Mouse (Mus musculus) ES-Bruce4 (cell line): ENCODE measurements around the gene Med28. TPM values are rescaled to one million over a fixed set of nuclear protein-coding genes. Genes with fewer than 3 reads are reported as not detected.

ENCODE experiments used
- H3K27ac ChIP-seq: 2 replicates; pipeline ENCODE4 v1.5.1; 2012; ENCODE audit warnings: low read length, inconsistent platforms; ENCODE audit not compliant: insufficient read depth
- H3K27me3 ChIP-seq: 2 replicates; pipeline ENCODE4 v1.6.1; 2012; ENCODE audit warnings: mild to moderate bottlenecking, low read length, inconsistent platforms; ENCODE audit not compliant: control insufficient read depth, poor library complexity, insufficient read depth, severe bottlenecking
- H3K36me3 ChIP-seq: 2 replicates; pipeline ENCODE4 v1.6.1; 2012; ENCODE audit warnings: inconsistent platforms, mild to moderate bottlenecking, low read length, moderate library complexity; ENCODE audit not compliant: control insufficient read depth, poor library complexity, insufficient read depth, severe bottlenecking
- H3K4me1 ChIP-seq: one replicate; pipeline ENCODE4 v1.8.1; 2011; ENCODE audit warnings: low read length; ENCODE audit not compliant: control insufficient read depth, insufficient read depth
- H3K4me3 ChIP-seq: 2 replicates; pipeline ENCODE4 v1.5.1; 2011; ENCODE audit warnings: low read depth, mild to moderate bottlenecking, low read length
- H3K9ac ChIP-seq: 2 replicates; pipeline ENCODE4 v1.6.1; 2012; ENCODE audit warnings: low read depth, mild to moderate bottlenecking, inconsistent platforms; ENCODE audit not compliant: poor library complexity, severe bottlenecking
- H3K9me3 ChIP-seq: replicated peaks from 2 replicates; pipeline ENCODE4 v1.6.1; 2012; ENCODE audit warnings: mild to moderate bottlenecking, low read length, inconsistent platforms; ENCODE audit not compliant: control insufficient read depth, poor library complexity, insufficient read depth, severe bottlenecking
- CTCF ChIP-seq: IDR thresholded peaks from one replicate; pipeline ENCODE4 v1.8.1; 2011; ENCODE audit warnings: low read depth, low read length
- EP300 ChIP-seq: IDR thresholded peaks from 2 replicates; pipeline ENCODE4 v1.6.1; 2011; ENCODE audit warnings: low read depth, low read length; ENCODE audit not compliant: insufficient read depth
- POLR2A ChIP-seq: IDR thresholded peaks from one replicate; pipeline ENCODE4 v1.8.1; 2011; ENCODE audit warnings: low read length; ENCODE audit not compliant: insufficient read depth
- polyA plus RNA-seq: library from polyadenylated mRNA; stranded (reverse); fragments of >200 nt; gene quantifications from 2 replicates; pipeline ENCODE4 v1.2.4, GENCODE M21; 2011; ENCODE audit warnings: low read depth; ENCODE audit not compliant: missing spikeins, insufficient read depth, insufficient read length

The Med28 gene
- polyA plus RNA-seq, 1 experiment: 67.8 TPM

GRCm38 (mm10) chr5:45496930-45497550 is 23.0 kb upstream of the Med28 start:
- H3K27ac ChIP-seq: peak overlapping the region; percentile 89
- H3K9me3 ChIP-seq: no peaks in the 10 kb centered on the region
- TF ChIP-seq CTCF: no peak
- TF ChIP-seq EP300: no peak
- no peak for TF ChIP-seq POLR2A
- peaks cover 7% of the 10 kb centered on the region for H3K4me1 ChIP-seq
- H3K27me3 ChIP-seq: no peaks in the 10 kb centered on the region
- no peak overlapping the region for H3K9ac ChIP-seq
- peaks cover 52% of the 10 kb centered on the region for H3K36me3 ChIP-seq
- H3K4me3 ChIP-seq: no peak overlapping the region

- TF ChIP-seq CTCF: no peak
- TF ChIP-seq EP300: no peak
- TF ChIP-seq POLR2A: no peak
- no peak overlapping the region for H3K27ac ChIP-seq
- H3K9ac ChIP-seq: no peak overlapping the region
- no peak overlapping the region for H3K4me3 ChIP-seq
- no peaks in the 10 kb centered on the region for H3K27me3 ChIP-seq
- peaks cover 7% of the 10 kb centered on the region for H3K4me1 ChIP-seq
- peaks cover 58% of the 10 kb centered on the region for H3K36me3 ChIP-seq
- no peaks in the 10 kb centered on the region for H3K9me3 ChIP-seq
These were observed 22.5 kb upstream of the Med28 start for GRCm38 (mm10) chr5:45497564-45497963.

GRCm38 (mm10) chr5:45510071-45510470 is 10.0 kb upstream of the Med28 start:
- Histone ChIP-seq H3K9ac (no peak overlapping the region), H3K4me3 (no peak overlapping the region), H3K27me3 (no peaks in the 10 kb centered on the region), H3K9me3 (no peaks in the 10 kb centered on the region), H3K27ac (no peak overlapping the region), H3K4me1 (no peaks in the 10 kb centered on the region), H3K36me3 (peaks cover 79% of the 10 kb centered on the region)
- TF ChIP-seq EP300 (no peak), POLR2A (no peak), CTCF (no peak)

- Histone ChIP-seq H3K27ac (no peak overlapping the region), H3K36me3 (peaks cover 61% of the 10 kb centered on the region), H3K4me3 (no peak overlapping the region), H3K4me1 (no peaks in the 10 kb centered on the region), H3K9me3 (no peaks in the 10 kb centered on the region), H3K27me3 (no peaks in the 10 kb centered on the region), H3K9ac (no peak overlapping the region)
- TF ChIP-seq POLR2A (no peak), EP300 (no peak), CTCF (no peak)
These were observed 7.1 kb upstream of the Med28 start for GRCm38 (mm10) chr5:45512908-45513307.

GRCm38 (mm10) chr5:45513511-45513910 is 6.5 kb upstream of the Med28 start:
- TF ChIP-seq EP300: no peak
- TF ChIP-seq CTCF: no peak
- no peak for TF ChIP-seq POLR2A
- Histone ChIP-seq H3K27me3 (no peaks in the 10 kb centered on the region), H3K4me1 (no peaks in the 10 kb centered on the region), H3K36me3 (peaks cover 59% of the 10 kb centered on the region), H3K27ac (no peak overlapping the region), H3K9me3 (no peaks in the 10 kb centered on the region), H3K4me3 (no peak overlapping the region), H3K9ac (no peak overlapping the region)

GRCm38 (mm10) chr5:45514599-45514998 is 5.4 kb upstream of the Med28 start:
- H3K4me1 ChIP-seq: no peaks in the 10 kb centered on the region
- H3K9ac ChIP-seq: no peak overlapping the region
- no peaks in the 10 kb centered on the region for H3K27me3 ChIP-seq
- no peak overlapping the region for H3K4me3 ChIP-seq
- H3K9me3 ChIP-seq: no peaks in the 10 kb centered on the region
- TF ChIP-seq POLR2A (no peak), CTCF (no peak), EP300 (no peak)
- peaks cover 52% of the 10 kb centered on the region for H3K36me3 ChIP-seq
- H3K27ac ChIP-seq: 0 out of 2 replicates have a peak overlapping the region, but pooled peaks have one; percentile 16
